Mouse (Mus musculus) kidney, postnatal 14 days (tissue): ENCODE measurements at regions not wholly inside any gene's neighbourhood (a gene's known extent, or its start where the extent isn't known, plus 50 kb on each side); places are given as distances from the start of the nearest gene placed in this dataset.

Source experiments
- DNase-seq: peaks from one replicate; pipeline ENCODE4 v3.0.0; 2022; ENCODE audit warnings: mixed read lengths

DNA sequence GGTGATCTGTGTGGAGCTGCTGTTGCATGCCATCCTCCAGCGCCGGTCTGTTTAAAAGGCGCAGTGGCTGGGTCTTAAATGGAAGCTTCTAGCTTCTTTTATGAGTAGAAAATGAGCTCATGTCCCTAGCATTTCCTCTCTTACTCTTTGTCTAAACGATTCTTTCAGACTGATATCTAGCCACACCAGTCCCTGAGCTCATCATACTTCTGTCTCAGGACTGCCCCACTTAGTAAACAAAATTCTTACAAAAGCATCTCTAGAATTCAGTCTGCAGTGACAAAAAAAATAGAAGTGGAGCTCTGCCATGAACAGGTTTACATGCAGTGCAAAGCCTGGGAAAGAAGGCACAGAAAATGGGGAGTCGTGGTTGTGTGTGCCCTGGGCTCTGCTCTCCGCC is 150.2 kb upstream of the Ccn2 start:
- no peak for DNase-seq

DNA sequence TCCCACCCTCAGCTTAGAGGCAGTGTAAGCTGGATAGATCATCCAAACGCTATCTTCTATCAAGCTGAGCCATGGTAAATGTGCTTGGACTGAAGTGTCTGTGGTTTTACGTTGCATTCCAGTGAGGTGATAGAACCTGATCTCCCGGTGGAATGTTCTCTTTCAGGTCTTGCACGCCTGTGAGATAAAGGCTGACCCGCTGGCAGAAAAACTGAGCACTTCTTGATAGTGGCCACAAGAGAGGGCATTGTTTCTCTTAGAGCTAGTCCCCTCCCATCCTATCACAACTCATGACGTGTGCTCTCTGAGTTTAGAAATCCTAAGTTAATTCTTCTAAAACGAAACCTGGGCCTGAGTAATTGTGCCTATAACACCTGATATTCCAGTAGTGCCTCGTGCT is 149.1 kb upstream of the Ccn2 start:
- DNase-seq = no peak

DNA sequence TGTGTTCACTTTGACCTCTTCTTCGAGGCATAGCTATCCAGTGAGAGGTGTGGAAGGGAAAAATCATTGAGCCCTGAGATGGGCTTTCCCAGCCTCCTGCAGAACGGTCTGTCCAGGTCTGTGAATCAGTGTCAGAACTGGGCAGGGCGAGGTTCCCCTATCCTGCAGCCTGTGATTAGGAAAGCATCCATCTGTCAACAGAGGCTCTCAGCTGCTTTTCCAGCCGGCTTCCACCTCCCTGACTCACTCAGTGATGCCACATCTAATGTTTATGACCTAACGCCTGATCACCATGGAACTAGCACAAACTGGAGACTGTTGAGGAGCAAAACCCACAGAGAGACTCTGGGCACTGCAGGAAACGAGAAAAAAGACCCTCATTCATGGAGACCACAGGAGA is 148.1 kb upstream of the Ccn2 start:
- DNase-seq = peak; percentile 14

DNA sequence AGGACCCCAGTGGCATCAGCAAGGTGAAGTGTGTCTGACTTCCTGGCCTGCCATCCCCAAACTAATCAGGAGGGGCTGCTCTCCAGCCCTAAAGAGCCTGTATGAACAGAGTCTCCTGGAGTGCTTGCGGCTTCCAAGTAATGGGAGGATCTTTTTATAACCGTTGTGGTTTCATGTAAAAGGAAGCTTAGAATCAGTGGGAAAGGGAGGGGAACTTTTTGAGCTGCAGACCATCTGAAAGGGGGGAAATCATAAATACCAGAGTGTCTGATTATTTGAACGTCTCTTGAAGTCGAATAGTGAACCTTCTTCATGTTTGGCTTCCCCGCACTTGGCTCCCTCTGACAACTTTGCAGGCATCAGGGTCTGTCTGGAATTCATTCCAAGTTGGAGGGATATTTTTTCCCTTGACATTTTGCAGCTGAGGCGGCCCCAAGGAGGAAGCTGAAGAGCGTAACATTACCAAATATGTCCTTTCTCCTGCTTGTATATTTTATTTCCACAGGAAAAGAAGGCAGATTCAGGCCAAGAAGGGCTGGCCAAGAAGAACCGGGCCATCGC is 147.2 kb upstream of the Ccn2 start:
- peak; percentile 68 for DNase-seq

DNA sequence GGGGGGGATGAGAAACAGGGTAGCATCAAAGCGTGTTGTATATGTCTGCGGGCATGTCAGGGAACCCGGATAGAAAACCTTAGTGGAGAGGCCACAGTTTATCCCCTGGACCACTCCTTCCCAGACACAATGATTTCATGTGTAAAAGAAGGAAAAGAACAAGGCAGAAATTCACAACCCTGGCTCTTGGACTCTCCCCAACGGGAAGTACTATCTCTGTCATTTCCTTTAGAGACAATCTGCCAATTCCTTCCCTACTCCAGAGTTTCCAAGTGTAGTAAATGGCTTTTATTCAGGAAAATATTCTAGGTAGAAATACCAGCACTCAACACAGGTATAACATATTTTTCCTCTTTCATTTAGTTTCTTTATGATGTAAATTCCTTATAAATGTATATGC is 141.7 kb upstream of the Ccn2 start:
- peak; percentile 16 for DNase-seq

DNA sequence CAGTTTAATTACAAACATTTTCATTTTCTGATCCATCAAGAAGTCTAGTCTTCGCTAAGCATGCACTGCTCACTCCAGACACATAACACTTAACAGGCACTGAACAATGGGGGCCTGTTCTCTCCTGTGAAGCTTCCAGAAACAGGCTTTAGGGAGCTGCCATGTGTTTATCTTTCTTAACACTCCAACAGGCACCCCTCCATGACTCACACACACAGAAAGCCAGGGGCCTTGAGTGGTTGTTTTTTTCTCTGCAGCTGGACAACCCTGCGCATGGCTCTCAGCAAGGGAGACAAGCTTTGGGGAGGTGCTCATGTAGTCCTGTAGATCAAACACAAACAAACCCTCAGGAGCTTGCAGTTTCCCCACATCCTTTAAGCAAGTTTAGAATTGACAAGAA is 136.6 kb upstream of the Ccn2 start:
- no peak for DNase-seq

DNA sequence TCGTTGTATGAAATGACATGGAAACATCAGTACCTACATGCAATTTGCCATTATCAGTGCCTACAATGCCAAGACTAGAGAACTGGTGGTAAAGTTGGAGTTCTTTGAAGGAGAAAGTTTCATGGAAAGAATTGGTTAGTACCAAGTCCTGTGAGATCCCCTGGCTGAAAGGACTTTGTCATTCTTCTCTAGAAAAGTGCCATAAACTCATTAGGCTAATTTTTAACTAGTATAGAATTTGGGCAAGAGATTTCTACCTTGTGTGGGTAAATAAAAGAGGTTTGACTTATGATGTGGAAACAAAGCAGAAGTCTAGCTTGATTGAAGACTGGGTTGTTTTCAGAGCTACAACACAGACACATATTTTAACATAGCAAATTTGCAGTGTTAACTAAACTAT is 131.4 kb upstream of the Ccn2 start:
- DNase-seq = no peak

DNA sequence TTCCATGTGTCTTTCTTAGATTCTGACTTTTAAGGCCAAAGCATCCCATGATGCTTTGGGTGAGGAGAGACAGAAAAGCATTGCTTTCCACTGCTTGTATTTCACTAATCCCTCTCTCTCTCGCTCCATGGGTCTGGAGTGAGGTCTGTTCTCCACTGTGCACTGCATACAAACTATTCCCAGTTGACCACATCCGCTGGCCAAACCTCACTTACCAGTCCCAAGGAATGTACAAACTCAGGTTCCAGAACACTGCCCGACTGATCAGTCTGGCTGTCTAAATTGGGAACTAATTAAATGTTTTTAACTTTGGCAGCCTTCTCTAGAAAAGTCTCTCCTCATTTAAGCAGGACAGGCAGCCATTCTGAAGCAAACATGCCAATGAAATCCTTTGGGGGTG is 130.9 kb upstream of the Ccn2 start:
- no peak for DNase-seq

DNA sequence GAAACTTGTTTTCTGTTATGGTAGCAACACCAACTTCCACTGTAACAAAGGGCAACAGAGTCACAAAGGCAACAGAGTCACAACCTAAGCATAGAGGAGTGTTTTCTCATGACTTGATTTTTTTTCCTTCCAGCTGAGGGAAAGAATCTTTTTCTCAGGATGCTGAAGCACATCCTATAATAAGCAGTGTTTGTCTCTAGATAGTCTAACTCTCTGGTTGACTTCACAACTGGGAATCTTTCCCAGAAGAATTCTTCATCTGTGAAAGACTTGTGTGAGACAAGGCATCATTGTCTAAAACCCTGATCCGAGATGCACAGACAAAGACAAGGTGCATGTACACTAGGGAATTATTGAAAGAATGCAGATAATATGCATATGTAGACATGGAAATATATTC is 125.5 kb upstream of the Ccn2 start:
- DNase-seq = no peak

DNA sequence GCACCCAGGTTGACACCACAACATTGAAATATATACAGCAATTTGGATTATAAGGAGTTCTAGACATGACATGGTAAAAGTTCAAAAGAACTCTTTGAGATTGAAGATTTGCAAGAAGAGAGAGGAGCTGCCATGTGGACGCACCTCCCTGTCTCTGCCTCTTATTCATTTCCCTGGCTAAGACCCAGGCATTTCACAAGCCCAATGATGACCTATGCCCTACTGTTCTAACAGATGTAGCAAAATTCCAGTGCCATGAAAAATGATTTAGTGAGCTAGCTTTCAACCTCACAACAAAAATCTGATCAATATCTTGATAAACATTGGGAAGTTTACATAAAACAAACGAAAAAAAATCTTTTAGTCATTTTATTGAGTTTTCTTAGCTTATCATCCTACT is 123.7 kb upstream of the Ccn2 start:
- DNase-seq = no peak

DNA sequence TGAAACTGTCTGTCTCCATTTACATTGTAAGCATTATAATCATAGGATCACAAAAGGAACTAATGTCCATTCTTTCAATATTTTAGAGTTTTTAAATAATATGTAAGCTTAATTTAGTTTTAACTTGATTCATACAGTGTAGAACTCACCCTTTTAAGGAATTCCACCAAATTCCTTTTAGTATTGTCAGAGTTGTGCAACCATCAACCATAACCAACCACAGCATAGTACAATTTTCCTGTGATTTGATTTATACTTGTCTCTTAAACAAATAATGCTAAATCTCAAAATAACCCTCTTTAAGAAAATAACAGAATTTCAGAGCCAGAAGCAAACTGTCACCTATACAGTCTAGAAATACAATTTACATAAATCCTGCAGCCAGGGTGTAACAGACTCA is 119.0 kb upstream of the Ccn2 start:
- DNase-seq = no peak

DNA sequence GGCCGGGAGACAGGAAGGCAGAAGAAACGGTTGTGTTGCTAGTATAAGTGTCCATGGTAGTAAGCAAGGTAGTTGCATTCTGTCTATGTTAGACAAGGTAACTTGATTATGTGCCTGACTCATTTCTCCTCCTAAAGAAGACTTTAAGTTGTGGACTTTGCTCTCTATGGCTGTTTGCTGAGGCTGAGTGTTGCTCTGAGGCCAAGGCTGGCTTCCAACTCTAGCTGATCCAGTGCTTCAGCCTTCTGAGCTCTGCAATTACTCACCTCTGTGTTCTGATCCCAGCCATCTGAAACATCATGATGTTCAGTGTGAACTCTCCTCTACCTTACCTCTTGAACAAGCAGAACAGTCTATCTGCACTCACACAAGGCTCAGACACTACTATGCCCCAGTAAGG is 116.7 kb upstream of the Ccn2 start:
- no peak for DNase-seq

DNA sequence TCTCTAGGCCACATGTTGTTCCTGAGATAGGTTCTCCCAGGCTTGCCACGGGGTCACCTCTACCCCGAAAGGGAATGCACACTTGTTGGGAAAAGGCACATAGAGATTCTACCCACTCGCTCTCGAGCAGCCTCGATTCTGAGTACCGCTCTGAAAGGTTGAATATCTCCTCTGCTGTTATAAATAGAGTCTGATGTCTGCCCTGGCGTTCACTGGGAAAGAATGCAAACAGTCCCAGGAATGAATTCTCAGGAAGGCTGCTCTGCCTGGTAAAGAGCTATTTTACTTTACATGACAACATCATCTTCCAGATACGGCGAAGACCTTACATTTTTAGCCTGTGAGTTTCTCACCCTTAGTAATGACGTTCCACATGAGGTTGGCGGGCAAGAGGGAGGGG is 116.1 kb upstream of the Ccn2 start:
- no peak for DNase-seq

DNA sequence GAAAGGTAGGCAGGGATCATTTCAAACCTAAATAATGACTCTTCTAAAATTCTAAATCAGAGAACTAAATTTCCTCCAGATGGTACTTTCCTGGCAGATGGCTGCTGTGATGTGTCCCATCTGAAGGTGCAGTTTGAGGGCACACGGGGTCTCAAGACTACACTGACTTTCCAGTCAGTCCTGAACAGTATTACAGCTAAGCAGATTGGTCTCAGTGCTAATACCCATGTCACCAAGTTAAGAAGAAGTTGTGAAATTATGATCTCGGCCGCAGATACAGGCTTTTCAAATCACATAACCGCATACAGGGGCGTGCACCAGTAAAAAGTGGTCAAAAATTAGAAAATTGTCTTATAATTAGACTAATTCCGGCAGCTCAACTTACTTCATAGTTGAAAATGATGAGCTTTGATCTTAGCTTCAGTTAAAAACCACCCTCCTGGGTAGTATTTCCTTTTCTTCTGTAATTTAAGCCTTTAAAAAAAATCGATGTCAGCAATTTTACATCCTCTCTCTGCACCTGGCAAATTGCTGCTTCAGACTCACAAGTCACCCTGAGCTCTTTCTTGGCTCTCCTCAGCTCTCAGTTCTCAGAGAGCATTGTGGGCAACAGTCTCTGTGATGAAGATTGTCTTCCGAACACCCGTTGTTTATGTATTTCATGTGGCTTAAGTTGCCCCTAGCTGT is 113.2 kb upstream of the Ccn2 start:
- no peak for DNase-seq

DNA sequence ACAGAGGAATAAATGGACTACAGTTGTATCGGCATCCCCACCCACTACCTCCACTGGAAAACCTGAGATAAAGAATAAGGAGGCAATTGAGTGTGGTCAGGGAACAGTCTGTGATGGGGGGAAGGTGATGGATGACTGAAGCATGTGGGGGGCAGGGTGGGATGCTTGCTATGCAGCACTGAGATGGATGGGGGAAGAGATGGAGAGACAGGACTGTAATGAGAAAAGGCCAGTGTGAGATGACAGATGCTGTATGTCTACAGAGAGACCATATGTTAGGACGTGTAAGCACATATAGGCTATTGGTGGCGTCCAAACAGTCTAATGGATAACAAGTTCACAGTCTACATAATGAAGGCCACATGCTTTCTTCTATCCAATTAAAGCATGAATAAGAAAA is 112.2 kb upstream of the Ccn2 start:
- no peak for DNase-seq

DNA sequence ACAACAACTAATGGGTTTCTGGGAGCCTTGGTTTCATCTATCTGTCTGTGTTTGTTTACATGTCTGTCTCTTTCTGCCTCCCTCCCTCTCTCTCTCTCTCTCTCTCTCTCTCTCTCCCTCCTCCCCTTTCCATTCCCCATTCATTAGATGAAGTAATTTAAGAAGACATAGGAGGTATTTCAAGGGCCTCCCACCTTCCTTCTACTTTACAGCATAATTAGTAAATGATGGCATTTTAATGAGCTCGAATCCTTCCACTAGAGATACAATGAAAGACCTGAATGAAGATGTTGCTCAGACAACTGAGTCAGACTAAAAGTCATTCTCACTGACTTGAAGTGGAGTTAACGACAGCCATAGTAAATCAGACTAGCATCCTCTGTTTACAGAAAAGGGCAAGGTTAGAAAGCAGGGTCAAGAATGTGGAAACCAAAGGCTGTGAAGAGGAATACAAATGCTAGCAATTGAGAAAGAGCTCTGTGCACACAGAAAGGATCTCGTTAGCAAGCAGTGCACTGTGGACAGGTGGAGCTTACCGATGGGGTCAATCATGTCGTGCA is 111.1 kb upstream of the Ccn2 start:
- DNase-seq = peak; percentile 11

DNA sequence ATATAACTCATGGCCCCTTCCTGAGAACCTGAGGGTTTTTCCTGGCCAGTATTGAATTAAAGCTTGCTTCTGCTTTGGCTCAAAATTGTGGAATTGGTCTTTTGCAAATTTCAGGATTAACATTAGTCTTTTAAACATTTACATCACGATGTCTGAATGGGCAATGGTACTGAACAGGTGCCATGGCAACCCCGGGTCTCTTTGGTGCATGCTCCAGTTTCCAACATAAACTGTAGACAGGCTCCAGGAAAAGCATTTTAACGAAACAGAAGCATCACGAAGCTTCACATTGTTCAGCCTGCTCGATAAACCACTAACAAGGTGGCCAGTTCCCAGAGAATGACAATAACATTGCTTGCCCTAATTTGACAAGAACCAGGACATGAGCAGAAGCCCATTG is 109.8 kb upstream of the Ccn2 start:
- DNase-seq = no peak

DNA sequence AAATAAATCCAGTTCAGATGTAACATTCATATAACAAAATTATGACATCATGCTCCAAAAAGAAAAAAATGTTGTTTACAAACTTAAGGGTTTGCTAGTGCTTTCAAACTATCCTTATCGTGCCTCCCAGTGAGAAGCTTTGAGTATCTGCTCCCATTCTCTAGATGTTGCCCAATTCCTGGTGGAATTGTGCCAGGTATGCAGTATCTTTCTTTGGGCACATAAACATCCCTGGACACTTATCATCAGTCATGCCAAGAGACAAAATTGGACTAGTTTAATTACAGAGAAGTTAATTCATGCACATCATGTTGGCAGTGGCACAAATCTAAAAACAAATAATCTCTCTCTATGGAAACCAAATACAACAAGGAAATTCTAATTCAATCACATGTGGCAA is 109.0 kb upstream of the Ccn2 start:
- DNase-seq = no peak

DNA sequence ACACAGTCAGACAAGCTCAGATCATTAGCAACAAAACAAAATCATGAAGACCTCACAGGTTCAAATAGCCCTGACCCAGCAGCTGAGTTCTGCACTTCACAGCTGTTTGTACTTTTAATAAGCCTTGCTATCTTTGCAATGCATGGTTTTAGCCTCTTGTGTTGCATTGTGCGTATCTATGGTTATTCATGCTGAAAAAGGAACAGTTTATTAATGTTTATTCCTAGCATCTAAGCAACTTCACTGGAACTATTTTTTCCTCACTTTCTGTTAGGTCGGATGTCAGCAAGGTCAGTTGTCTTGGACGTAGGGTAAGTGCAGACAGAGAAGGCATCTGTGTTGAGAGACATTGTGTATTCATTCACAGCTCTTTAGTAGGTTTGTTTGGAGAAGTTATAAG is 107.3 kb upstream of the Ccn2 start:
- DNase-seq = no peak

DNA sequence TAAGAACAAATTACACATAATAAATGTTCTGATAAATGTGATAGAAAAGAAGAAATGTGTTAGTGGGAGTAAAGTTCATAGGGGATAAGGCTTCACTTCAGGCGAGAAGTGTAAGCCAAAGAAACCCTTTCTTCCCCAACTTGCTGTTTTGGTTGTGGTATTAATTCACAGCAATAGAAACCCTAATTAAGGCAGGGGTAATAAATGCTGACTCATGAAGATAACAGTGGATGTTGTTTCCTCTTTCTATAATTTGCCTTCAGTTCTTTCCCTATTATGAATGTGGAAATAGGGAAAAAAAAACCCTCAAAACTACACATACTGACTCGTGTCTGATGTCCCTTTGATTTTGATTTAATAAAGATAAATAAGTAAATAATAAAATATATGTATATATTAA is 104.8 kb upstream of the Ccn2 start:
- DNase-seq = no peak

DNA sequence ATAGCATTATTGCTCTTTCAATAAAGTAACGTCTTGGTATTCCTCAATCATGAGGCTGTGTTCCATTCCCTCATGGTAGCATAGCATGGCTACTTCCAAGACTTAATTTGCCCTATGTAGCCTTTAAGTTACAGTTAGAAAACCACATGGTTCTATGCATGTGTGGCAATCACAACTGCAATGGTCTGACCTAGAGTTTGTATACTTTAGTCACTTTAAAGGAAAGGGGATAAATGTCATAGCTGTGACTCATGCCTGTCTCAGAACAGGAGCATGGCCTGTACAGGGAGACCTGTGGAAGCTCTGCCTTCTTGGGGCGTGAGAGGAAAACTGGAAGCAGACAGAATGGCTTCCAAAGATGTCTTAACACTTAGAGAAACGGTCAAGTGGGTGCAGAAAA is 103.4 kb upstream of the Ccn2 start:
- DNase-seq = no peak

DNA sequence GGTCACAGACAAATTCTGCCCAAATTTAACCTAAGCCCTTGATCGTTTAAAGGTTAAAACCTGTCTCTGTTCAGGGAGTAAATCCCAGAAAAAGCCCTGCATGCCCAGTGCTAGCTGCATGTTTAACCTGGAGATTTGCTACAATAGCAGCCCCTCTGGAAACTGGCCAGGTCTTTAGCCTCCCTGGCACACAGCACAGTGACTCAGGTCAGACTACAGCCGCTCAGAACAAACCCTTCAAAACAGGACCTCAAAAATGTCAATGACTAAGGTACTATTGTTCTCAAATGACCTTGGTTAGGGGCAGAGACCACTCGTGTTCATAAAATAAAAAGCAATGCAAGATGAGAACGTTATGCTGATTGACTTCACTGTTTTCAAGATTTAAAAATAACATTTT is 101.8 kb upstream of the Ccn2 start:
- DNase-seq = peak; percentile 70

DNA sequence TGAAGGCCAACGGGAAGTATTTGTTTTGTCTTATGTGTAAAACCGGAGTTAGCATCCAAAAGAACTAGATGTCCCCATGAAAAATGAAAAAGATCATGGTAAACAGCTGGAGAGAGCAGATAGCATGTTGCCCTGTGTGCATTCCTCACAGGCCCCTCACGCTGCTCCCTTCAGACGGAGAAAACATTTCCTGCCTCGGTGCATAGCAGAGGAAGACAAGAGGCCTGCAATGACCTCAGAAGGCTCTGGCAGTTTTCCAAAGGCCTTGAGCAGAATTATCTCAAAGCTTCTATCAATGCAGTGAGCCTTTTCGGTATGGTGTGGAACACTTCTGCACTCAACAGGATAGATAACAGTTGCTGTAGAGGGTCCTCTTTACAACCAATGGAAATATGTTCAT is 101.3 kb upstream of the Ccn2 start:
- peak; percentile 85 for DNase-seq

DNA sequence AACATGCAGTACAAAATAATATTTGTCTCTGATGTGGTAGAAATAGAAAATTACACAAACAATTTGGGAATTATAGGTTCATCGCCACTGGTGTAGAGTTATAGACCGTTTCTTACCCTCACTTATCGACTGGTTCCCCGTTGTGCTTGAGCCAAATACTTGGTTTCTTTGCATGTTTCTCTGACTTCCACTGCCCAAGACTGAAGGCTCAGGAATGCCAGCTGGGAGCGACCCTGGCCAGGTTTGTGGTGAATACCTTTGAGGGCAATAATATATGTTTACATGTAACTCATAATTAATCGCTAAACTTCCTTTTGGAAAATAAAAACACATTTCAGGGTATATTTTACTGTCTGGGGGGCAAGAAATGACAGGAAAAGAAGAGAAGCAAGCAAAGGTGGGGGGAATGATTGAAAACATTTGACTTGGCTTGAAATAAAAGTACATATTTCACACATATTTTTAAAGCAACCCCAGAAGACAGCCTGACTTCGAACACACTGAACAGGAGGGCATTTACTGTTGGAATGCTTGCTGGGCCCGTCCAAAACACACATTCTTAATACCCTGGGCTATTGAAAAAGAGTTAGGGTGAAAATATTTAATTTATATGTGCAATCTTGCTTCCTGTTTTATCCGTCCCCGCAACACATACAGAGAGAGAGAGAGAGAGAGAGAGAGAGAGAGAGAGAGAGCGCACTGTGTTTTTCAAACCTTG is 75.3 kb upstream of the Ccn2 start:
- DNase-seq = no peak
